Mouse (Mus musculus): ENCODE data around the gene Arsj. TPM values are rescaled to one million over a fixed set of nuclear protein-coding genes. Genes with fewer than 3 reads are reported as not detected.

Arsj gene
- polyA plus RNA-seq (2017; shearing (Covaris generic)): not detected

GRCm38 (mm10) chr3:126363568-126364505 lies at the start of gene Arsj:
Arsj (plus strand) TSS chr3:126363684.

Other genes with a start within 250 kb of the Arsj start
- 129 TPM for gene Camk2d, start 232.6 kb downstream of the Arsj start, polyA plus RNA-seq (2017; shearing (Covaris generic))